Mouse (Mus musculus): ENCODE data around the gene Ppme1.

Ppme1 gene

DNA sequence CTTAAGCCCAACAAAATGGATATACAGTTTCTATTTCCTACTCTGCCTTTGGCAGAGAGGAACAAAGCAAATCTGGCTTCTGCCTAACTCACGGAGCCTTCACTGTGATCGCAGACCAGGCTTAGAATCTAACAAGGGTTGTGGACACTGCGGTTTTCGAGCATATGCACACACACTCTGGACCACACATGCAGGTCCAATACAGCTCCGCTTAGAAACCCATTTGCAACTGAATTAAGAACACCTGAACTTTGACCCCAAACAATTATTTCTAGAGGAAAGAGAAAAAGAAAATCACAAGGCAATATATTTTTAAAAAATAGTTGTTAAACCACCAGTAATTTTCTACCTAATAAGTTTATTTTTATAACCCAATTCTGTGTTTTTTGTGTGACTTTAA, 15.8 kb downstream of the Ppme1 start:
- no peaks in the 10 kb centered on the region for H3K27me3 ChIP-seq (ENCODE audit: insufficient read depth, low read length)
- H3K36me3 ChIP-seq (ENCODE audit: insufficient read depth, low read length), result peaks cover 8% of the 10 kb centered on the region
- no peaks in the 10 kb centered on the region for H3K4me1 ChIP-seq (replicated peaks; ENCODE audit: low read depth, low read length)
- H3K9me3 ChIP-seq (ENCODE audit: low read length), result no peaks in the 10 kb centered on the region
- TF ChIP-seq CTCF (conservative IDR thresholded peaks at IDR 0.05; ENCODE audit: low read length) (no peak), NANOG (IDR thresholded peaks at IDR 0.05; ENCODE audit: borderline replicate concordance, low read length) (no peak), POU5F1 (IDR thresholded peaks at IDR 0.05; ENCODE audit: borderline replicate concordance, low read length) (no peak)
- no peak overlapping the region for H3K4me3 ChIP-seq (replicated peaks; ENCODE audit: low read length)

DNA sequence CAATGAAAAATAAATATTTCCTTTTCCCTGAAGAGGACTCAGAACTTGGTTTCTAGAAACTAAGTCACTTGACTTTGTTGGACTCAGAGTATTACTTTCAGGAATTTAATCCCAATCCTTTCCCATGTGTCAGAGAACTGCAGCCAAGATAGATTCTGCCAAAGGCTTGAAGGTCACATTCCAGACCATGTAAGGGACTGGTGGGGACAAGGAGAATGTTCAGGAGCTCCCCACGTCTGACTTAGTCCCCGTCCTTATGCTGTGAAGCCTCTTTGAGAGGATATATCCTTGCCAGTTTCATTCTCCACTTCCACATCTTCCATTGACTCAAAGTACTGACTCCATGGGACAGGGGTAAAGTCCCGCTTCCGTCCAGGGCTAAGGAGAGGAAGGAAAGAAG, 17.1 kb downstream of the Ppme1 start:
- Histone ChIP-seq H3K4me3 (replicated peaks; ENCODE audit: low read length) (no peak overlapping the region), H3K36me3 (ENCODE audit: insufficient read depth, low read length) (peaks cover 8% of the 10 kb centered on the region), H3K4me1 (replicated peaks; ENCODE audit: low read depth, low read length) (no peaks in the 10 kb centered on the region), H3K9me3 (ENCODE audit: low read length) (no peaks in the 10 kb centered on the region), H3K27me3 (ENCODE audit: insufficient read depth, low read length) (no peaks in the 10 kb centered on the region)
- TF ChIP-seq NANOG (IDR thresholded peaks at IDR 0.05; ENCODE audit: borderline replicate concordance, low read length) (no peak), POU5F1 (IDR thresholded peaks at IDR 0.05; ENCODE audit: borderline replicate concordance, low read length) (no peak), CTCF (conservative IDR thresholded peaks at IDR 0.05; ENCODE audit: low read length) (no peak)

DNA sequence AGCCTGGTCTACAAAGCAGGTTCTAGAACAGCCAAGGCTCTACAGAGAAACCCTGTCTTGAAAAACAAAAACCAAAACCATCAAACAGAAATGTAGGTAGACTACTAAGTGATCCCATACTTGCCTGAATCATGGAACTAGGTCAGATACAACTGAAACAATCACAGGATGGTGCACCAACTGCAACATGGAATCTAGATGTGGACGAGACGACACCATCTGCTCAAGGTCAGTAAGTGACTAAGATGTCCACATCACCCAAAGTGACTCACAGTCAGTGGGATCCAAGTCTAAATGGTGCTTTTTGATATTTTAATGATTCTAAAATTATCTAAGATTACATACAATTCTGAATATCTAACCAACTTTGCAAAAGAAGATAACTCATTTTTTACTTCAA, 36.2 kb downstream of the Ppme1 start:
- Histone ChIP-seq H3K4me1 (replicated peaks; ENCODE audit: low read depth, low read length) (no peaks in the 10 kb centered on the region), H3K9me3 (ENCODE audit: low read length) (no peaks in the 10 kb centered on the region), H3K27me3 (ENCODE audit: insufficient read depth, low read length) (no peaks in the 10 kb centered on the region), H3K4me3 (replicated peaks; ENCODE audit: low read length) (no peak overlapping the region), H3K36me3 (ENCODE audit: insufficient read depth, low read length) (peaks cover 91% of the 10 kb centered on the region)
- TF ChIP-seq NANOG (IDR thresholded peaks at IDR 0.05; ENCODE audit: borderline replicate concordance, low read length) (no peak), POU5F1 (IDR thresholded peaks at IDR 0.05; ENCODE audit: borderline replicate concordance, low read length) (no peak), CTCF (conservative IDR thresholded peaks at IDR 0.05; ENCODE audit: low read length) (no peak)

DNA sequence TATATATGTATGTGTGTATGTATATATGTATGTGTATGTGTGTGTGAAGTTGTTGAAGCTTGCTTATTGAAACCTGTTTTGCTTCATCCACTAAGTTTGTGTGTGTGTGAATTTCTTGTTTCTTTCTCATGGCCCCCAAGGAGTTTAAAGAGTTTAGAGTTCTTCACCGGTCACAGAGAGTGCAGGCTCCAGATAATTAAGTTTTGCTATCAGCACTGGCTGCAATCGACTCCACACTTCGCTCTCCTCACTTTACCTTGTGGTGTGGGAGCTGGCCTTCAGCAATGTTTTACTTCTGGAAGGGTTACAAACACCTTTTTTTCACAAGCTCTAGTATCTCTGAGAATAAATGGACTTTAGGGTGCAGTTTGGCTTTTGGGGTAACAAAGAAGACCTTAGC, 40.8 kb downstream of the Ppme1 start:
- TF ChIP-seq POU5F1 (IDR thresholded peaks at IDR 0.05; ENCODE audit: borderline replicate concordance, low read length), result no peak
- TF ChIP-seq NANOG (IDR thresholded peaks at IDR 0.05; ENCODE audit: borderline replicate concordance, low read length), result no peak
- no peak for TF ChIP-seq CTCF (conservative IDR thresholded peaks at IDR 0.05; ENCODE audit: low read length)
- no peaks in the 10 kb centered on the region for H3K9me3 ChIP-seq (ENCODE audit: low read length)
- no peaks in the 10 kb centered on the region for H3K27me3 ChIP-seq (ENCODE audit: insufficient read depth, low read length)
- peaks cover 90% of the 10 kb centered on the region for H3K36me3 ChIP-seq (ENCODE audit: insufficient read depth, low read length)
- H3K4me1 ChIP-seq (replicated peaks; ENCODE audit: low read depth, low read length), result no peaks in the 10 kb centered on the region
- H3K4me3 ChIP-seq (replicated peaks; ENCODE audit: low read length), result no peak overlapping the region

DNA sequence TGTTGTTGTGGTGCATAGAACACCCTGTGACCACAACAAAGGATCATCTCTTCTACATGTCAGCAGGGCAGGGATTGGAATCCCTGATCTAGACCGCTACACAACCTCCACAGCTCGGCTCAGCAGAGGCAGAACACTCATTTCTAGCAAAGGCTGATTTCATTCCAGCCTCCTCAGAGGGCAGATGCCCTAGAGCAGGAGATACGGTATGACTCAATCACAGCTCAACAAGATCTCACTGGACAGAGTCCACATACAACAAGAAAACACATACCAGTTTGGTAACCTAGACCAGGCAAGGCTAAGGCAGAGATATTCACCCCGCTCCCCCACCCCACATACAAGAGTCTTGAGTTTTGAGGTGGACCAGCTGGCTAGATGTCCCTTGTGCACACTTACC, 43.5 kb downstream of the Ppme1 start:
- H3K4me1 ChIP-seq (replicated peaks; ENCODE audit: low read depth, low read length), result no peaks in the 10 kb centered on the region
- TF ChIP-seq POU5F1 (IDR thresholded peaks at IDR 0.05; ENCODE audit: borderline replicate concordance, low read length), result no peak
- no peak for TF ChIP-seq CTCF (conservative IDR thresholded peaks at IDR 0.05; ENCODE audit: low read length)
- TF ChIP-seq NANOG (IDR thresholded peaks at IDR 0.05; ENCODE audit: borderline replicate concordance, low read length), result no peak
- no peak overlapping the region for H3K4me3 ChIP-seq (replicated peaks; ENCODE audit: low read length)

DNA sequence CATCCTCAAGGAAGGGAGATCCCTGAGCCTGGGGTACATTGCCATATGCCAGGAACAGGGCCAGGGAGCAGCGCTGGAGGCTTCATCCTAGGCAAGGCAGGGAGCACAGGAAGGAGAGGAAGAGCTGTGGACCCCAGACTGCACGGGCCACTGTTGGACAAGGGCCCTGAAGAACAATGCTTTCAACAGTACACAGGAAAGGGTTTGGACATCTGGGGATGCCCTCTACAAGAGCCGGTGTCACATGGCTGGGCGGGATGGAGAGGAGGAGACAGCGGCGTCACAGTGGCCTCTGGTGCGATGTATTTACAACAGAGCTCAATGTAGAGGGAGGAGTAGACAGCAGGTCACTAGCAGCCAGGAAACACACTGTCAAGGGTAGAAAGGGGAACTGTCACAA, 44.6 kb downstream of the Ppme1 start:
- Histone ChIP-seq H3K4me3 (replicated peaks; ENCODE audit: low read length) (no peak overlapping the region), H3K9me3 (ENCODE audit: low read length) (no peaks in the 10 kb centered on the region), H3K27me3 (ENCODE audit: insufficient read depth, low read length) (no peaks in the 10 kb centered on the region), H3K4me1 (replicated peaks; ENCODE audit: low read depth, low read length) (no peaks in the 10 kb centered on the region), H3K36me3 (ENCODE audit: insufficient read depth, low read length) (peaks cover 63% of the 10 kb centered on the region)
- TF ChIP-seq NANOG (IDR thresholded peaks at IDR 0.05; ENCODE audit: borderline replicate concordance, low read length) (no peak), POU5F1 (IDR thresholded peaks at IDR 0.05; ENCODE audit: borderline replicate concordance, low read length) (no peak), CTCF (conservative IDR thresholded peaks at IDR 0.05; ENCODE audit: low read length) (no peak)

More for the DNA sequence above, 43.5 kb downstream of the Ppme1 start:
- Histone ChIP-seq H3K36me3 (ENCODE audit: insufficient read depth, low read length) (peaks cover 74% of the 10 kb centered on the region), H3K9me3 (ENCODE audit: low read length) (no peaks in the 10 kb centered on the region), H3K27me3 (ENCODE audit: insufficient read depth, low read length) (no peaks in the 10 kb centered on the region)

DNA sequence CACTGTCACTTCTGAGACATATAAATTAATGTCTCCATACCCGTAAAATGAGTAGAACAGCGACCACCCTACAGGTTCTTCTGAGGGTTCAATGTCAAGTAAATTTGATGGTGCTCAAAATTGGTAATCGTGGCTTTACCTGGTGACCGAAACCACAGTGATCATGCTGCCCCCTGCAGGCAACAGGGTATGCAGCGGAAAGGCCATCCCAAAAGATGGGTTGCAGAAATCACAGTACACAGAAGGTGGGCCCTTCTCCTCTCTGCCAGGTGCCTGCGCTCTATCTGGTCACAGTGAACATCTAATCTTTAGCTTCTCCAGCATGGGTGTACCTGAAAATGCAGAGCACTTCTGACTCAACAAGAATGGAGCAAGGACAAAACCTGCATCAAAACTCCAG, 46.6 kb downstream of the Ppme1 start:
- Histone ChIP-seq H3K27me3 (ENCODE audit: insufficient read depth, low read length) (no peaks in the 10 kb centered on the region), H3K4me1 (replicated peaks; ENCODE audit: low read depth, low read length) (no peaks in the 10 kb centered on the region), H3K36me3 (ENCODE audit: insufficient read depth, low read length) (peaks cover 43% of the 10 kb centered on the region), H3K9me3 (ENCODE audit: low read length) (no peaks in the 10 kb centered on the region), H3K4me3 (replicated peaks; ENCODE audit: low read length) (no peak overlapping the region)
- TF ChIP-seq NANOG (IDR thresholded peaks at IDR 0.05; ENCODE audit: borderline replicate concordance, low read length) (no peak), CTCF (conservative IDR thresholded peaks at IDR 0.05; ENCODE audit: low read length) (peak; percentile 71), POU5F1 (IDR thresholded peaks at IDR 0.05; ENCODE audit: borderline replicate concordance, low read length) (no peak)

DNA sequence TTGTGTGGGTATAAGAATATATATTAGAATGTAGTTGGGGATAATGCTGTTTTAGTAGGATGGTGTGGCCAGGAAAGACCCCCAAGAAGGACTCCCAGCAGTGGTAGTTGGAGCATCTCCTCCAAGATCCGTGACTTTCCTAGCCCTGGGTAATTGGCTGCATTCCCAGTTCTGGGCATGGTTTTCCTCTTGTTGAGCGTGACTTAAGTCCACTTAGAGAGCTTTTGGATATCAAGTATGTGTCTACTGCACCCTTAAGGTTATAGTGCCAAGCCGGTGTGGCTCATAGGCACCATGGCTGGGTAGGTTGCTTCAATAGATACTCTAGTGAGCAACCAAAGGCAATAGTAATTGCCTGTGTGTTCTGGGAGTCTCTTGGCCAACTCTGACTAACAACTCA, 48.4 kb downstream of the Ppme1 start:
- Histone ChIP-seq H3K4me1 (replicated peaks; ENCODE audit: low read depth, low read length) (peaks cover 3% of the 10 kb centered on the region), H3K9me3 (ENCODE audit: low read length) (no peaks in the 10 kb centered on the region), H3K36me3 (ENCODE audit: insufficient read depth, low read length) (peaks cover 27% of the 10 kb centered on the region), H3K27me3 (ENCODE audit: insufficient read depth, low read length) (no peaks in the 10 kb centered on the region), H3K4me3 (replicated peaks; ENCODE audit: low read length) (no peak overlapping the region)
- no peak for TF ChIP-seq POU5F1 (IDR thresholded peaks at IDR 0.05; ENCODE audit: borderline replicate concordance, low read length)
- no peak for TF ChIP-seq NANOG (IDR thresholded peaks at IDR 0.05; ENCODE audit: borderline replicate concordance, low read length)
- no peak for TF ChIP-seq CTCF (conservative IDR thresholded peaks at IDR 0.05; ENCODE audit: low read length)

DNA sequence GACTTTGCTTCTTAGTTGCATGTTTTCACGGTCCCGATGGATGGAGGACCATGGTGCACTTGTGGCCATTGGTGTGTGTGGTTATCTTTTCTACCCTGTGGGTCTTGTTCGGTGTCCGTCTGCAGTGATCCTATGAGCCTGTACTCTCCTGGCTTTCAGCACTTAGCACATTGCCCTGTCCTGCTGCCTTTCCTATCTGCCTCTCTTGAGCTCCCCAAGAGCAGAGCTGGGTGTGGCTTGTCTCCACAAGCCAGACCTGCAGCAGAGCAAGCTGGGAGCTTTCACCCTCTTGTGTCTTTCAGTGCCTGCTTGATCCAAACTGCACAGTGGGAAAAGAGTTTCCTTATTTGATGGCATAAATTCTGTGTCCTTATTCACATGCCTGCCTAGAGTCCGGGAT, 54.6 kb downstream of the Ppme1 start:
- Histone ChIP-seq H3K36me3 (ENCODE audit: insufficient read depth, low read length) (no peaks in the 10 kb centered on the region), H3K9me3 (ENCODE audit: low read length) (no peaks in the 10 kb centered on the region), H3K27me3 (ENCODE audit: insufficient read depth, low read length) (0 out of 2 replicates have a peak, but pooled peaks cover 4% of the 10 kb centered on the region), H3K4me1 (replicated peaks; ENCODE audit: low read depth, low read length) (peaks cover 13% of the 10 kb centered on the region), H3K4me3 (replicated peaks; ENCODE audit: low read length) (no peak overlapping the region)
- TF ChIP-seq NANOG (IDR thresholded peaks at IDR 0.05; ENCODE audit: borderline replicate concordance, low read length) (no peak), CTCF (conservative IDR thresholded peaks at IDR 0.05; ENCODE audit: low read length) (no peak), POU5F1 (IDR thresholded peaks at IDR 0.05; ENCODE audit: borderline replicate concordance, low read length) (no peak)
